Mouse (Mus musculus): ENCODE data around the gene Slc16a14.

Slc16a14 gene

GRCm38 (mm10) chr1:84904467-84904866 is 30.5 kb downstream of the Slc16a14 start:
- no peak for DNase-seq

- no peak for DNase-seq
Observed at GRCm38 (mm10) chr1:84899156-84899555, 35.8 kb downstream of the Slc16a14 start.

GRCm38 (mm10) chr1:84897364-84897763 is 37.6 kb downstream of the Slc16a14 start:
- DNase-seq: no peak

GRCm38 (mm10) chr1:84891746-84892145 is 43.2 kb downstream of the Slc16a14 start:
- DNase-seq: no peak

GRCm38 (mm10) chr1:84890503-84890902 is 44.4 kb downstream of the Slc16a14 start:
- no peak for DNase-seq

GRCm38 (mm10) chr1:84890005-84890393 is 44.9 kb downstream of the Slc16a14 start:
- no peak for DNase-seq

GRCm38 (mm10) chr1:84889330-84890004 is 45.5 kb downstream of the Slc16a14 start:
- DNase-seq: no peak

- DNase-seq: no peak
Observed at GRCm38 (mm10) chr1:84885921-84886320, 49.0 kb downstream of the Slc16a14 start.

GRCm38 (mm10) chr1:84885174-84885573 is 49.8 kb downstream of the Slc16a14 start:
- no peak for DNase-seq

- no peak for DNase-seq
Observed at GRCm38 (mm10) chr1:84883889-84884288, 51.0 kb downstream of the Slc16a14 start.

GRCm38 (mm10) chr1:84882937-84883336 is 52.0 kb downstream of the Slc16a14 start:
- DNase-seq: no peak

- no peak for DNase-seq
Observed at GRCm38 (mm10) chr1:84882066-84882532, 52.8 kb downstream of the Slc16a14 start.

- no peak for DNase-seq
Observed at GRCm38 (mm10) chr1:84881248-84882065, 53.5 kb downstream of the Slc16a14 start.

- no peak for DNase-seq
Observed at GRCm38 (mm10) chr1:84879571-84880120, 55.3 kb downstream of the Slc16a14 start.

GRCm38 (mm10) chr1:84877590-84877989 is 57.3 kb downstream of the Slc16a14 start:
- DNase-seq: no peak

GRCm38 (mm10) chr1:84872939-84873338 is 62.0 kb downstream of the Slc16a14 start:
- DNase-seq: no peak

- no peak for DNase-seq
Observed at GRCm38 (mm10) chr1:84872105-84872504, 62.8 kb downstream of the Slc16a14 start.

GRCm38 (mm10) chr1:84871131-84871530 is 63.8 kb downstream of the Slc16a14 start:
- DNase-seq: no peak

GRCm38 (mm10) chr1:84869498-84869897 is 65.4 kb downstream of the Slc16a14 start:
- no peak for DNase-seq

GRCm38 (mm10) chr1:84868841-84869240 is 66.1 kb downstream of the Slc16a14 start:
- DNase-seq: no peak

GRCm38 (mm10) chr1:84868311-84868710 is 66.6 kb downstream of the Slc16a14 start:
- DNase-seq: no peak

- DNase-seq: no peak
Observed at GRCm38 (mm10) chr1:84866706-84867230, 68.2 kb downstream of the Slc16a14 start.

GRCm38 (mm10) chr1:84866231-84866630 is 68.7 kb downstream of the Slc16a14 start:
- no peak for DNase-seq

All from cerebellum, postnatal 36 days (tissue).